Mouse (Mus musculus) embryo, embryonic 10 days (tissue): ENCODE data around the gene Tiam1.

Source experiments
- DNase-seq: peaks from one replicate; pipeline ENCODE4 v3.0.0-alpha.2; 2015; ENCODE audit warnings: low spot score

Tiam1 gene

GRCm38 (mm10) chr16:89876079-89876478, 267.5 kb downstream of the Tiam1 start:
- no peak for DNase-seq

- no peak for DNase-seq
These were observed 269.4 kb downstream of the Tiam1 start for GRCm38 (mm10) chr16:89874012-89874704.

GRCm38 (mm10) chr16:89872011-89872942, 271.3 kb downstream of the Tiam1 start:
- no peak for DNase-seq

- DNase-seq, result no peak
These were observed 272.2 kb downstream of the Tiam1 start for GRCm38 (mm10) chr16:89871382-89871781.

GRCm38 (mm10) chr16:89870059-89870458, 273.5 kb downstream of the Tiam1 start:
- DNase-seq, result no peak

- DNase-seq, result no peak
These were observed 275.1 kb downstream of the Tiam1 start for GRCm38 (mm10) chr16:89868502-89868901.

GRCm38 (mm10) chr16:89867212-89867829, 276.2 kb downstream of the Tiam1 start:
- no peak for DNase-seq

GRCm38 (mm10) chr16:89865136-89865535, 278.4 kb downstream of the Tiam1 start:
- no peak for DNase-seq

GRCm38 (mm10) chr16:89864710-89865109, 278.9 kb downstream of the Tiam1 start:
- DNase-seq, result no peak

GRCm38 (mm10) chr16:89863264-89863663, 280.3 kb downstream of the Tiam1 start:
- DNase-seq, result peak; percentile 68

- no peak for DNase-seq
These were observed 282.0 kb downstream of the Tiam1 start for GRCm38 (mm10) chr16:89861531-89861930.

GRCm38 (mm10) chr16:89860708-89861107, 282.9 kb downstream of the Tiam1 start:
- no peak for DNase-seq

- no peak for DNase-seq
These were observed 285.9 kb downstream of the Tiam1 start for GRCm38 (mm10) chr16:89857666-89858065.

GRCm38 (mm10) chr16:89854731-89855130, 288.8 kb downstream of the Tiam1 start:
- DNase-seq, result no peak

- no peak for DNase-seq
These were observed 292.2 kb downstream of the Tiam1 start for GRCm38 (mm10) chr16:89851333-89851732.

GRCm38 (mm10) chr16:89848651-89849597, 294.6 kb downstream of the Tiam1 start:
- DNase-seq, result no peak

GRCm38 (mm10) chr16:89848179-89848578, 295.4 kb downstream of the Tiam1 start:
- DNase-seq, result no peak

GRCm38 (mm10) chr16:89845461-89845860, 298.1 kb downstream of the Tiam1 start:
- no peak for DNase-seq

GRCm38 (mm10) chr16:89844580-89844979, 299.0 kb downstream of the Tiam1 start:
- DNase-seq, result peak; percentile 71

- DNase-seq, result no peak
These were observed 301.7 kb downstream of the Tiam1 start for GRCm38 (mm10) chr16:89841894-89842293.

GRCm38 (mm10) chr16:89840361-89840760, 303.2 kb downstream of the Tiam1 start:
- no peak for DNase-seq

GRCm38 (mm10) chr16:89839829-89840228, 303.7 kb downstream of the Tiam1 start:
- DNase-seq, result no peak
